Mouse (Mus musculus) granulocyte monocyte progenitor cell, adult 5-6 weeks (primary cell): ENCODE results near the gene Abhd14a. TPM values are rescaled to one million over a fixed set of nuclear protein-coding genes. Genes with fewer than 3 reads are reported as not detected.

Experiments
- ATAC-seq: replicated peaks from 2 replicates; pipeline ENCODE4 v1.8.0; 2016; ENCODE audit warnings: mild to moderate bottlenecking, moderate TSS enrichment, inconsistent platforms; ENCODE audit not compliant: poor library complexity, severe bottlenecking
- total RNA-seq, 2 experiments: library from RNA; stranded (forward) in 1 of 2; stranded (reverse) in 1 of 2; fragments of 200-712, 200-1000 nt in 1 of 2; fragments of >200 nt in 1 of 2; fragmentation: Nextera tagmentation in 1 of 2; gene quantifications; 2 replicates each; pipeline ENCODE4 v1.2.3; 2014 to 2017

Gene Abhd14a
- total RNA-seq, 2 experiments from 2014 or later, result 27.0 to 57.3 TPM

DNA sequence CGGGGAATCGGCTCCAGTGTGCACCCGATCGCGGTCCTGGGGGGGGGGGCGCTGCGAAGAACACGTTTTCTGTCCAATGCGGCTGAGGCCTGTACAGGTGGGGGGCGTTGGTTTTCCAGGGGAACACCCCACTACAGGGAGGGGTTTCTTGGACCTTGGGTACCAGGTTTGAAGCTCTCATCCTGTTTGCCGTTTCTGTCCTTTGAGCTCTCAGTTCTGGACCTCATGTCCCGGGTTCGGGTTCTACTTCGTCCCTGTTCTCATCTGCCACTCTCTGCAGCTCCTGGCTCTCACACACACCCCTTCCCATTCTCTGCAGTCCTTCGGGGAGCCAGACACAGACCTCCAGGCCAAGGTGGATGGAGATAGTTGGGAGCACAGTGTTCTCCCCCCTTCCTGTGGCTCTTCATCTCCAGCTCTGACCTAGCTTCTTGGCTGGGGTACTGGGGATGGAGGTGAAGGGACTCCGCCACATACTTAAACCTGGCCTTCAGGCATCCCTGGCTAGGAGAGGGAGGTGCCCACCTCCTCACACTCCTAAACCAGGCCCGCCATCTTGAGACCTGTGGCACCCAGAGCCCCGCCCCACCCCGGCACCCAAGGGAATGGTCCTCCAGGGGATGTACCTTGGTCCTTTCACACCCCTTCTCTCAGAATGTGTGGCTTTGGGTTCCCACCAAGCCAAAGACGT, 6.7 kb upstream of the Abhd14a start:
- no peak for ATAC-seq

DNA sequence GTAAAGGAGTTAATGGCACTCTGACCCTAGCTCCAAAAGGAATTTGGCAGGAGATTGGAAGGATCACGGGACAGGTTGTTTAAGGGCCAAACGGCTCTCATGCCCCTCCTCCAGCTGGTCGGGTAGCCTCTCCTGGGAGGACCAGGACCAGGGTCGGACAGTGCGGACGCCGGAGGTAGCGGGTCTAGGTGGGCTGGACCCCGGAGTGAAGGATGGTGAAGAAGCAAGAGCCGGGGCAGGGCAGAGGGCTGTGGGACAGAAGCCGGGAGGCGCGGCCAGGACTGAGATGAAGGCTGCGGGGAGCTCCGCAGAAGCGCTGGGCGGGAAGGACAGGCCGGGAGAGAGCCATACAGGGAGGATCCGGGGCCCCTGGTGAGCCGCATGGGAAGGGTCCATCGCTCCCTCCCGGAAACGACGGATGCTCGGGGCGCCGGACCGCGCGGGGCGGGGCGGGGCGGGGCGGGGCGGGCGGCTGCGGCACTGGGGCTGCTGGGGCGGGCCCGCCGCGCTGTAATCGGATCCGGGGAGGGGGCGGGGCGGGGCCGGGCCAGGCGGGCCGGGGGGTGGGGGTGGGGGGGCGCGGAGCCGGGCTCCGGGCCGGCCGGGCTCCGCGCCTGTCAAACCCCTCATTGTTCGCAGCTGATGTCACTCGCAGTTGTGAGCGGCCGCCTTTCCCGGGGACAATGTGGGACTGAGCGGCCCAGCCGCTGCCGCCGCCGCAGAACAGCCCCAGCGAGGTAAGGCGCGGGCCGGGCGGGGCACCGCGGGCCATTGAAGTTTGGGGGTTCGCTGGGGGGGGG, 6.0 kb upstream of the Abhd14a start, which contains the start of gene Pcbp4:
Gene Pcbp4 (plus strand): TSS at position 21 of the 800 bp plus-strand sequence.
- ATAC-seq, result peak; percentile 54

- ATAC-seq, result no peak
These were observed 5.3 kb upstream of the Abhd14a start for GRCm38 (mm10) chr9:106452821-106453220.

- ATAC-seq, result no peak
These were observed 4.9 kb upstream of the Abhd14a start for GRCm38 (mm10) chr9:106452351-106452750.

DNA sequence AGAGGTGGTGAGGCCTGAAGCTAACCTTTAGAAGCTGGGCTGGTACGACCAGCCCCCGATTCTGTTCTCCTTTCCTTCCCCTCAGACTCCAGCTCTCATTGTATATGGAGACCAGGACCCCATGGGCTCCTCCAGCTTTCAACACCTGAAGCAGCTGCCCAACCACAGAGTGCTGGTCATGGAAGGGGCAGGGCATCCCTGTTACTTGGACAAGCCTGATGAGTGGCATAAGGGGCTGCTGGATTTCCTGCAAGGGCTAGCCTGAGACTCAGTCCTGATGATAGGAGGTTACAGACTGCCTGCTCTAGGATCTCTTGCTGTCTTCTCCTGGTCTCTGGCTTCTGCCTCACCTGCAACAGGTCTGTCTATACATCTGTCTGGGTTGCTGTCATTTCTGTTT, 4.4 kb upstream of the Abhd14a start:
- no peak for ATAC-seq

DNA sequence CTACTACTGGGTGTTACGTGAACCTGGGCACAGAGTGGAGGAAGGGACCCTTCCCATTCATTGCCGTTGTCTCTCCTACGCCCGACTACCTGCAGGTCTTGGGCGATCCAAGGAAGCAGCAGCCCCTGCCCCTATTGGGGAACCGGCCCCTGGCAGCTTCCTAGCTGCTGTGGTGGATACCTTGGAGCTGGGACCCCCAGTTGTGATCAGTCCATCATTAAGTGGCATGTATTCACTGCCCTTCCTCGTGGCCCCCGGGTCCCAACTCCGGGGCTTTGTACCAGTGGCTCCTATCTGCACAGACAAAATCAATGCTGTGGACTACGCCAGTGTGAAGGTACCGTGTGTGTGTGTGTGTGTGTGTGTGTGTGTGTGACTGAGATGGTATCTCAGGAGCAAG, 3.8 kb upstream of the Abhd14a start:
- ATAC-seq, result no peak

DNA sequence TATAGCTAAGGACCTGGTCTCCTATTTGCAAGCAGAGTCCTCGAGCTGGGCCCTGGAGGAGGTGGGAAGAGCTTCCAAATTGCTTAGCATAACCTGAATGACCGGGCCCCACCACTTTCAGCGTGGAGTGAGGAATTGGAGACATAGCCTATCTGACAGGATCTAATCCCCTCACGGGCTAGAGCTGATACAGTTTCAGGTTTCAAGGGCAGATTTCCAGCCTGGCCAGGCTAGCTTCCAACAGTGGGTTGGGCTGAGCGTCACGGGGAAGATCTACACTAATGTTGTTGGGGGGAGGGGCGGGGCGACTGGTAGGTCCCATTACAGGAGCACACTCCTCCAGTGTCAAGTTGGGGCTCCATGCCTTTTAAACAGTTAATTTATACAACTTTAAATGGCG, 3.2 kb upstream of the Abhd14a start:
- ATAC-seq, result no peak

GRCm38 (mm10) chr9:106449947-106450346, 2.5 kb upstream of the Abhd14a start:
- no peak for ATAC-seq

- peak; percentile 70 for ATAC-seq
These were observed 1.1 kb upstream of the Abhd14a start for GRCm38 (mm10) chr9:106448498-106449031.

DNA sequence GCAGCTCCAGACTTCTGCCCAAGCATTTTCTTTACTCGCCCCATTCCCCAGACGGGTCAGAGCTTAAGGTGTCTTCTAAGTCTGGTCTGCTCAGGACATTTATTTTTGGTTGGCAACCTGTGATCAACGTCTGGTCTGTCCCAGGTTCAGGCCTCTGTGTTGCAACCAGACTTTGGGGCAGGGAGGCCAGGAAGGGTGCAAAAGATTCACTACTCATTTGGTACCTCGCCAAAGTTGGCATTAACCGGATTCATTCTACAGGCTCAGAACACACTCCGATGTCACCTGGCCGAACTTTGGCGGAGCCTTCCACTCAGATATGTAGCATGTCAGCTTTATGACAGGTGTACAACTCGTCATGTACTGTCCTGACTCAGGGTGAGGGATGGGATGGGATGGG, 473 bp upstream of the Abhd14a start:
- no peak for ATAC-seq

- no peak for ATAC-seq
These were observed 2.6 kb downstream of the Abhd14a start for GRCm38 (mm10) chr9:106444836-106445235.

GRCm38 (mm10) chr9:106442680-106443079, 4.8 kb downstream of the Abhd14a start:
- no peak for ATAC-seq

GRCm38 (mm10) chr9:106436566-106436965, 10.9 kb downstream of the Abhd14a start:
- ATAC-seq, result no peak

DNA sequence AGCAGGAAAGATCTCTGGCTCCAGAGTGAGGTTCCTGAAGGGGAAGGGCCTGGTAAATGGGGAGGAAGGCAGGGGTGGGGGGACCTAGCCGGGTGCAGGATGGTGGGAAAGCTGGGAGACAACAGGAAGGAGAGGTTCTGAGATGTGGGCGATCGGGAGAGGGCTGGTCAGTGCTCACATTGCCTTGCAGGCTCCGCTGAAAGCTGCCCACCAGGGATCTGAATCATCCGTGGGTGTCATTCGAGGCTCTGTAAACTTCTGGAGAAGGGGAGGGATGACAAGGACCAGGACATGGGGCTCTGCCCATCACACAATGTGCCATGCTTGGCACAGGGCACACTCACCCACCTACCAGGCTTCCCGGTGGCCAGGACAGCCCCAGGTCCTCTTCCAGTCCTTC, 14.1 kb downstream of the Abhd14a start:
- no peak for ATAC-seq

- ATAC-seq, result no peak
These were observed 17.5 kb downstream of the Abhd14a start for GRCm38 (mm10) chr9:106430015-106430264.

- ATAC-seq, result peak; percentile 95
These were observed 18.1 kb downstream of the Abhd14a start, which contains the start of gene Rpl29 for GRCm38 (mm10) chr9:106429221-106430014. TSS of gene Rpl29 (plus strand) at chr9:106429454.

GRCm38 (mm10) chr9:106428719-106429220, 18.7 kb downstream of the Abhd14a start:
- ATAC-seq, result peak; percentile 23

DNA sequence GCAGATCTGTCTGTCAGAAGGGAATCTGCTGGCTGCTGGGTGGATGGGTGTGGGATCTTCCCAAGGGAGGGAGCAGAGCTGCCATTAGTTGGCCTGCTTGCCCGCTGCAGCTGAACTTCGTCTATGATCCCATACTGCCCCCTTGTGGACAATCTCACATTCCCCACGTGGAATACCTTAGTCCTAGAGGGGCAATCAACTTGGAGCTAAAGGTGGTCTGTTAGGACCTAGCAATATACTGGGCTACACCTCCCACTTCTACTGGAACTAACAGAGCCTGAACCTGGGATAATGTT, 25.7 kb downstream of the Abhd14a start:
- ATAC-seq, result peak; percentile 80

GRCm38 (mm10) chr9:106421033-106421864, 26.2 kb downstream of the Abhd14a start:
- ATAC-seq, result peak; percentile 20

DNA sequence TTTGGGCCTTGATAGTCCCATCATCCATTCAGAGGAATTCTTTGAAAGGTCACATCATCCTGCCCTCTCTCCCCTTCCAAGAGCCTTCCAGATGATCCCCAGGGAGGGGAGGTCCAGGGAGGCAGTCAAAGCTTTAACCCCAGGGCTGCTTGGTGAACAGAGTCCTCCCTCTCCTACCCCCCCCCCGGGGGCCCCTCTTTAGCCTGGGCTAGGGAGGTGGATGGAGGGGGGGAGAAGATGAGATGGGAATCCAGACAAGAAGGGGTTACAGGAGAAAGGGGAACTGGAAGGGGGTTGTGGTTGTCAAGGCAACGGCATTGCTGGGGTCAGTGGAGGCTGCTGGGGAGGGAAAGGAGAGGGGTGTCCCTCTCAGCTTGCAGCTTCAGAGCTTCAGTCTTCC, 26.9 kb downstream of the Abhd14a start:
- peak; percentile 63 for ATAC-seq
